Mouse (Mus musculus) bone marrow macrophage, adult 2 months (primary cell): ENCODE results near the gene Ret.

Source experiments
- CTCF ChIP-seq: IDR thresholded peaks from 2 replicates; pipeline ENCODE4 v1.5.1; 2012; ENCODE audit warnings: low read depth, mild to moderate bottlenecking, low read length, moderate library complexity
- POLR2A ChIP-seq: IDR thresholded peaks from 2 replicates; pipeline ENCODE4 v1.6.1; 2012; ENCODE audit warnings: mild to moderate bottlenecking, low read depth, low read length, borderline replicate concordance

- TF ChIP-seq CTCF (no peak), POLR2A (no peak)
Measured at GRCm38 (mm10) chr6:118189764-118190163, 7.8 kb downstream of the Ret start.
